ENCODE assay signal across 10 mouse cellular contexts in genomic region chr5:104131544-104131943, GRCm38 (mm10). TPM values are rescaled to one million over a fixed set of nuclear protein-coding genes. Genes with fewer than 3 reads are reported as not detected.
A peak's percentile ranks its signal among the peaks of the same experiment; 100 is the strongest.
DNase-seq lines count a peak whose midpoint lies in the region; ATAC-seq and TF ChIP-seq lines count a peak whose summit lies in the region.
"Had no signal": no experiment of that assay in that cellular context is flagged by ENCODE, and none has a peak within 500 bp of the region (broad histone marks: within the 10 kb centered on the region; RNA-seq: fewer than 3 reads in every experiment).

No protein-coding gene starts in this region.

- H3K9ac ChIP-seq in heart, adult 2 months (ENCODE audit: low read depth, low read length), result no peak overlapping the region
- H3K9ac ChIP-seq in heart, embryonic 11.5 days (ENCODE audit: low read depth, low read length), result no peak overlapping the region
- no peak overlapping the region for H3K9ac ChIP-seq in kidney, embryonic 14.5 days (ENCODE audit: low read depth, low read length)
- H3K9ac ChIP-seq in stomach, postnatal 0 days (ENCODE audit: low read length), result no peak overlapping the region
- H3K9ac ChIP-seq: hindbrain, embryonic 15.5 days had no signal

- H3K36me3 ChIP-seq in heart, adult 2 months (ENCODE audit: control insufficient read depth, insufficient read depth, low read length), result no peaks in the 10 kb centered on the region
- H3K36me3 ChIP-seq in heart, embryonic 11.5 days (ENCODE audit: control insufficient read depth, insufficient read depth, low read length), result no peaks in the 10 kb centered on the region
- no peaks in the 10 kb centered on the region for H3K36me3 ChIP-seq in kidney, embryonic 14.5 days (ENCODE audit: control insufficient read depth, insufficient read depth, low read length)
- no peaks in the 10 kb centered on the region for H3K36me3 ChIP-seq in stomach, postnatal 0 days (ENCODE audit: control insufficient read depth, insufficient read depth, low read length)
- H3K36me3 ChIP-seq: hindbrain, embryonic 15.5 days had no signal

- H3K9me3 ChIP-seq in heart, embryonic 11.5 days (replicated peaks; ENCODE audit: control insufficient read depth, low read length), result no peaks in the 10 kb centered on the region
- H3K9me3 ChIP-seq in kidney, embryonic 14.5 days (ENCODE audit: control insufficient read depth, low read length), result no peaks in the 10 kb centered on the region
- no peaks in the 10 kb centered on the region for H3K9me3 ChIP-seq in stomach, postnatal 0 days (ENCODE audit: control insufficient read depth, low read length)
- H3K9me3 ChIP-seq: hindbrain, embryonic 15.5 days had no signal

- no peak for ATAC-seq in heart, embryonic 11.5 days (replicated peaks; ENCODE audit: insufficient number of reproducible peaks, low FRiP score, low TSS enrichment)
- ATAC-seq in kidney, embryonic 14.5 days (ENCODE audit: low FRiP score, low TSS enrichment), result peak; percentile 49; the same call in 1 of the 2 replicates
- no peak; the same call in 1 of the 2 replicates for ATAC-seq in stomach, postnatal 0 days (ENCODE audit: low FRiP score, low TSS enrichment)

- H3K27ac ChIP-seq in heart, adult 2 months, result no peak overlapping the region
- H3K27ac ChIP-seq in heart, embryonic 11.5 days (ENCODE audit: low read depth, low read length), result no peak overlapping the region
- no peak overlapping the region for H3K27ac ChIP-seq in kidney, embryonic 14.5 days (ENCODE audit: low read depth, low read length)
- no peak overlapping the region for H3K27ac ChIP-seq in stomach, postnatal 0 days (replicated peaks)
- H3K27ac ChIP-seq: hindbrain, embryonic 15.5 days had no signal

- TF ChIP-seq POLR2A in heart, adult 2 months (IDR thresholded peaks at IDR 0.05; ENCODE audit: insufficient read depth, low read depth, low read length), result no peak

- peaks cover 25% of the 10 kb centered on the region for H3K4me1 ChIP-seq in heart, adult 2 months (ENCODE audit: control insufficient read depth, insufficient read depth, low read length)
- no peaks in the 10 kb centered on the region for H3K4me1 ChIP-seq in heart, embryonic 11.5 days (ENCODE audit: control insufficient read depth, insufficient read depth, low read length)
- no peaks in the 10 kb centered on the region for H3K4me1 ChIP-seq in kidney, embryonic 14.5 days (ENCODE audit: control insufficient read depth, insufficient read depth, low read length)
- H3K4me1 ChIP-seq in stomach, postnatal 0 days (replicated peaks; ENCODE audit: control insufficient read depth, insufficient read depth), result no peaks in the 10 kb centered on the region
- H3K4me1 ChIP-seq: hindbrain, embryonic 15.5 days had no signal

- H3K4me2 ChIP-seq in heart, embryonic 11.5 days, result no peak overlapping the region
- H3K4me2 ChIP-seq in kidney, embryonic 14.5 days (replicated peaks; ENCODE audit: low read depth, low read length), result no peak overlapping the region
- H3K4me2 ChIP-seq in stomach, postnatal 0 days (replicated peaks; ENCODE audit: low read depth), result no peak overlapping the region
- H3K4me2 ChIP-seq: hindbrain, embryonic 15.5 days had no signal

- peak in 1 of 2 experiments; percentile 21 for DNase-seq in heart, adult 2 months
- DNase-seq in 3T3-L1 (ENCODE audit: low read depth, low spot score) (peak; percentile 87), ZHBTc4 (ENCODE audit: low read depth, low spot score) (peak; percentile 43)
- peak; percentile 49 for DNase-seq in stomach, postnatal 0 days (ENCODE audit: low spot score)
- no peak for DNase-seq in spleen, postnatal 4 days (ENCODE audit: low spot score in 2 of 2)
- no peak for DNase-seq in spleen, adult 12 weeks (ENCODE audit: low spot score)

- no peak for TF ChIP-seq EP300 in heart, adult 2 months (IDR thresholded peaks at IDR 0.05; ENCODE audit: insufficient read depth, low read depth, low read length)
- TF ChIP-seq EP300 in stomach, postnatal 0 days (optimal IDR thresholded peaks at IDR 0.05), result no peak

- no peaks in the 10 kb centered on the region for H3K79me2 ChIP-seq in heart, adult 2 months (replicated peaks; ENCODE audit: control insufficient read depth, insufficient read depth, low read length)

- no peak overlapping the region for H3K4me3 ChIP-seq in heart, adult 2 months
- no peak overlapping the region for H3K4me3 ChIP-seq in heart, embryonic 11.5 days (ENCODE audit: low read depth, low read length)
- H3K4me3 ChIP-seq in kidney, embryonic 14.5 days (ENCODE audit: low read length), result no peak overlapping the region
- H3K4me3 ChIP-seq in stomach, postnatal 0 days (ENCODE audit: low read depth, low read length), result no peak overlapping the region
- H3K4me3 ChIP-seq: hindbrain, embryonic 15.5 days had no signal

- intact Hi-C loops in heart, adult 2 months (cut with DNase I), result loop anchor here (2.0 to 5.0 kb wide), 3 partner anchors 35 to 201 kb away; no protein-coding TSS in a partner anchor

- 34% methylated on average over 4 of the region's 4 CpGs for WGBS in heart, adult 2 months
- WGBS in heart, embryonic 11.5 days (ENCODE audit: insufficient replicate concordance), result 44% methylated on average over 4 of the region's 4 CpGs
- 56% methylated on average over 4 of the region's 4 CpGs for WGBS in kidney, embryonic 14.5 days
- WGBS in stomach, postnatal 0 days, result 48% methylated on average over 4 of the region's 4 CpGs

- no peaks in the 10 kb centered on the region for H3K27me3 ChIP-seq in heart, adult 2 months (ENCODE audit: control insufficient read depth, insufficient read depth, low read length)
- H3K27me3 ChIP-seq in heart, embryonic 11.5 days (ENCODE audit: control insufficient read depth, insufficient read depth, low read length), result no peaks in the 10 kb centered on the region
- no peaks in the 10 kb centered on the region for H3K27me3 ChIP-seq in kidney, embryonic 14.5 days (ENCODE audit: control insufficient read depth, insufficient read depth, low read length)
- no peaks in the 10 kb centered on the region for H3K27me3 ChIP-seq in stomach, postnatal 0 days (ENCODE audit: control insufficient read depth, insufficient read depth, low read length)
- H3K27me3 ChIP-seq: hindbrain, embryonic 15.5 days had no signal

- peak; percentile 79 for TF ChIP-seq CTCF in heart, adult 2 months (IDR thresholded peaks at IDR 0.05)
- TF ChIP-seq CTCF in stomach, postnatal 0 days (IDR thresholded peaks at IDR 0.05; ENCODE audit: low read depth), result peak; percentile 84

RNA-seq across cellular contexts. Expression of gene Sparcl1, which starts 18.0 kb away (rescaled TPM):
- 100 to 1,000 TPM; 182 to 219 TPM for total RNA-seq in heart, adult 2 months (2021)
- polyA plus RNA-seq in heart, adult 2 months (2012; rRNA removed), result 122 and 281 TPM in 2 replicates
- 18.2 and 21.8 TPM in 2 replicates for polyA plus RNA-seq in heart, embryonic 11.5 days (2014; fragmentation: Nextera tagmentation; extraction: Ambion mirVana)
- 33.5 and 36.1 TPM in 2 replicates for polyA plus RNA-seq in kidney, embryonic 14.5 days (2014; fragmentation: Nextera tagmentation; extraction: Ambion mirVana)
- 206 and 241 TPM in 2 replicates for polyA plus RNA-seq in stomach, postnatal 0 days (2015; fragmentation: Nextera tagmentation; extraction: Ambion mirVana)

RNA-seq across cellular contexts. Expression of gene Dspp, which starts 39.0 kb away (rescaled TPM):
- not detected for total RNA-seq in heart, adult 2 months (2021)
- polyA plus RNA-seq in heart, adult 2 months (2012; rRNA removed), result not detected in 2 replicates
- not detected in 2 replicates for polyA plus RNA-seq in heart, embryonic 11.5 days (2014; fragmentation: Nextera tagmentation; extraction: Ambion mirVana)
- polyA plus RNA-seq in kidney, embryonic 14.5 days (2014; fragmentation: Nextera tagmentation; extraction: Ambion mirVana), result not detected in 2 replicates
- polyA plus RNA-seq in stomach, postnatal 0 days (2015; fragmentation: Nextera tagmentation; extraction: Ambion mirVana), result not detected in 2 replicates
- polyA plus RNA-seq: hindbrain, embryonic 15.5 days; neural tube, embryonic 11.5 days had no signal

RNA-seq across cellular contexts. Expression of gene Gm17660, which starts 54.1 kb away (rescaled TPM):
- not detected for total RNA-seq in heart, adult 2 months (2021)
- polyA plus RNA-seq in heart, adult 2 months (2012; rRNA removed), result not detected in 2 replicates
- not detected in 2 replicates for polyA plus RNA-seq in heart, embryonic 11.5 days (2014; fragmentation: Nextera tagmentation; extraction: Ambion mirVana)
- polyA plus RNA-seq in kidney, embryonic 14.5 days (2014; fragmentation: Nextera tagmentation; extraction: Ambion mirVana), result not detected in 2 replicates
- polyA plus RNA-seq in stomach, postnatal 0 days (2015; fragmentation: Nextera tagmentation; extraction: Ambion mirVana), result 0.35 TPM in 1 of 2 replicates, not detected in the other
- polyA plus RNA-seq: hindbrain, embryonic 15.5 days; neural tube, embryonic 11.5 days had no signal

Comparison
In these comparisons a context has a peak if more than half of its experiments do, and no peak if none do; other contexts are left out.
1. DNase-seq: peak in 3T3-L1 (single experiment), ZHBTc4 (single experiment) and stomach, postnatal 0 days (single experiment); none in spleen, postnatal 4 days (0 of 2) and spleen, adult 12 weeks (single experiment).